Mouse (Mus musculus): Measurements from ENCODE around the gene Mapk6. TPM values are rescaled to one million over a fixed set of nuclear protein-coding genes. Genes with fewer than 3 reads are reported as not detected.

Mapk6 gene
- polyA plus RNA-seq, 1 experiment from 2014 or later = 191 TPM

DNA sequence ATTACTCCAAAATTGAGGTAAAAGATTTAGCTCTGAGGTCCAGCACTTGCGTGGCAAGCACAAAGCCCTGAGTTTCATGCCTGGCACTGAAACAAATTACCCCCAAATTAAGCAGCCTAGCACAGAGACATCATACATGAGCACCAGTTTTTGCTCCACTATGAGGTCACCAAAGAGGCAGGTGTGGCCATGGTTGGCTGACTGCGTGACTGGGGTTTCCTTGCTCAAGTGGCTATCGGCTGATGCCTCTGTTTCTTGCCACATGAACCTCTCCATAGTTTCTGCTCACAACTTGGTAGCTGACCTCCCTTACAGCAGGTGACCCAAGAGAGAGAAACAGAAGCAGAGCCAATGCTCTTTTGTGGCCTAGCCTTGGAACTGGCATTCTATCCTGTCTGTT is 81.8 kb downstream of the Mapk6 start:
- peaks cover 28% of the 10 kb centered on the region for H3K36me3 ChIP-seq (ENCODE audit: control insufficient read depth, insufficient read depth, low read length)

DNA sequence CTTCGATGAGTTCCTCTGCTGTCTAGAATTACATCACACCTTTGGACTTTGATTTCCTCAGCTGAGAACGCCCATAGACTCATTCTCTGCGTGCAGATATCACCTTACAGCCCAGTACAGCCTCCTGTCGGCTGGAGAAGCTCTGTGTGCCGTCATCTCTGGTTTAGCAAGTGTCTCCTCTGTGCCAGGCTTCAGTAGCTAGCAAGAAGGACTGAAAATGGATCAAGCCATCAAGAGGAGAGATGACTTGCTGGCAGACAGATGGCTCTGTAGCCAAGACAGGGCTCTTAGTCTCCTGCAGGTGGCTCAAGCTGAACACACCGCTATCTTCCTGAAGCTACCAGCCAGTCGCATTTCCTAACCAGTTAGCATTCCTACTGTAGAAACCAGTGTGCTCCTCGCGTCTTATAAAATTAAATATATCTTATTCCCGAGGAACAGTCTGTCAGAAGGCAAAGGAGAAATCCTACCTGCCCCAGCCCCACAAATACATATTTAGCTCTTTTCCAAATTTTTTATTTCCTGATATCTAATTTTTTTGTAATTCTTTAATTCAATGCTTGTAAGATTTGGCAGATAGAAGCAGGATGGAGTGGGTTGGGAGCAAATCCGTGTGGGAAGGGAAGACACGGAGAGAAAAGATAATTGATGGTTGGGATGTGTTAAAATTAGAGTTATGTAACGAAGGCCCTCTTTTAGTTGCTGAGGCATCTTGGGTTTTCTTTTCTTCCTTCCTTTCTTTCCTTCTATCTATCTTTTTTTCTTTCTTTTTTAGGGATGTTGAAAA is 87.5 kb downstream of the Mapk6 start:
- Histone ChIP-seq H3K4me2 (ENCODE audit: low read depth, low read length) (no peak overlapping the region), H3K9ac (replicated peaks; ENCODE audit: low read depth, low read length) (no peak overlapping the region), H3K36me3 (ENCODE audit: control insufficient read depth, insufficient read depth, low read length) (peaks cover 11% of the 10 kb centered on the region), H3K27ac (ENCODE audit: low read depth, low read length) (no peak overlapping the region), H3K27me3 (ENCODE audit: control insufficient read depth, insufficient read depth, low read length) (no peaks in the 10 kb centered on the region), H3K4me1 (ENCODE audit: control insufficient read depth, insufficient read depth, low read length) (no peaks in the 10 kb centered on the region), H3K4me3 (ENCODE audit: low read depth, low read length) (no peak overlapping the region), H3K9me3 (ENCODE audit: control insufficient read depth, low read length) (no peaks in the 10 kb centered on the region)
- WGBS = 85% methylated on average over 13 of the region's 13 CpGs
- no peak for ATAC-seq (ENCODE audit: low read depth)

More for the DNA sequence above, 81.8 kb downstream of the Mapk6 start:
- no peaks in the 10 kb centered on the region for H3K9me3 ChIP-seq (ENCODE audit: control insufficient read depth, low read length)
- H3K9ac ChIP-seq (replicated peaks; ENCODE audit: low read depth, low read length) = no peak overlapping the region
- H3K27ac ChIP-seq (ENCODE audit: low read depth, low read length) = no peak overlapping the region
- no peaks in the 10 kb centered on the region for H3K27me3 ChIP-seq (ENCODE audit: control insufficient read depth, insufficient read depth, low read length)
- H3K4me3 ChIP-seq (ENCODE audit: low read depth, low read length) = no peak overlapping the region
- H3K4me2 ChIP-seq (ENCODE audit: low read depth, low read length) = no peak overlapping the region
- ATAC-seq (ENCODE audit: low read depth) = no peak
- no peaks in the 10 kb centered on the region for H3K4me1 ChIP-seq (ENCODE audit: control insufficient read depth, insufficient read depth, low read length)
- WGBS = 93% methylated on average over 3 of the region's 3 CpGs

DNA sequence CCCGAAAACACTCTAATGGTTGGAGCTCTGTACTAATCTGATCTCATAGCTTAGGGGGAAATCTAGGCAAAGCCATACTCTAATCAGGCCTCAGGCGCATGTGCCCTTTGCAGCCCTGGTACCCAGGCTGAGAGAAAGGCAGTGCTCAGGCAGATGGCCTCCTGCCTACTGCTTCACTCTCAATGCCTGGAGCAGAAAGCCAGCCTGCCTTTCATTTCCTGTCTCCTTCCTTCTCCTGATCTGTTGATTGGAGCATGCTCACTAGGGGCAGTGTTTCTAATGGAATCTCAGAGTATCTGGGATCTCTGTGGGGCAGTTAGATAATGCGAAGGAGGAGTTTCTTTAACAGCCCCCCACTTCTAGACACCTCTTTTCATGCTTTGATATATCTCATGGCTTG is 90.4 kb downstream of the Mapk6 start:
- H3K27ac ChIP-seq (ENCODE audit: low read depth, low read length) = no peak overlapping the region
- no peak for ATAC-seq (ENCODE audit: low read depth)

More for the DNA sequence above, 90.4 kb downstream of the Mapk6 start:
- Histone ChIP-seq H3K9ac (replicated peaks; ENCODE audit: low read depth, low read length) (no peak overlapping the region), H3K9me3 (ENCODE audit: control insufficient read depth, low read length) (no peaks in the 10 kb centered on the region), H3K4me3 (ENCODE audit: low read depth, low read length) (no peak overlapping the region), H3K27me3 (ENCODE audit: control insufficient read depth, insufficient read depth, low read length) (no peaks in the 10 kb centered on the region), H3K4me1 (ENCODE audit: control insufficient read depth, insufficient read depth, low read length) (peaks cover 11% of the 10 kb centered on the region; the same call in 1 of the 2 replicates), H3K4me2 (ENCODE audit: low read depth, low read length) (no peak overlapping the region), H3K36me3 (ENCODE audit: control insufficient read depth, insufficient read depth, low read length) (no peaks in the 10 kb centered on the region)
- WGBS = 89% methylated on average over 3 of the region's 3 CpGs

Other genes starting within 250 kb of the Mapk6 start
- gene Myo5c, start 178.0 kb downstream of the Mapk6 start, polyA plus RNA-seq (2014; fragmentation: Nextera tagmentation; extraction: Ambion mirVana) = 0.40 and 0.84 TPM in 2 replicates
- 103 and 113 TPM in 2 replicates for gene Gnb5, start 103.7 kb downstream of the Mapk6 start, polyA plus RNA-seq (2014; fragmentation: Nextera tagmentation; extraction: Ambion mirVana)
- gene Bcl2l10, start 62.2 kb downstream of the Mapk6 start, polyA plus RNA-seq (2014; fragmentation: Nextera tagmentation; extraction: Ambion mirVana) = not detected in 2 replicates
- gene Leo1, start 31.5 kb upstream of the Mapk6 start, polyA plus RNA-seq (2014; fragmentation: Nextera tagmentation; extraction: Ambion mirVana) = 40.7 and 40.8 TPM in 2 replicates
- 60.6 and 69.9 TPM in 2 replicates for gene Tmod3, start 149.7 kb upstream of the Mapk6 start, polyA plus RNA-seq (2014; fragmentation: Nextera tagmentation; extraction: Ambion mirVana)
- gene Tmod2, start 201.3 kb upstream of the Mapk6 start, polyA plus RNA-seq (2014; fragmentation: Nextera tagmentation; extraction: Ambion mirVana) = 230 and 265 TPM in 2 replicates
- 38.0 and 42.0 TPM in 2 replicates for gene Lysmd2, start 215.7 kb upstream of the Mapk6 start, polyA plus RNA-seq (2014; fragmentation: Nextera tagmentation; extraction: Ambion mirVana)

All from neural tube, embryonic 14.5 days (tissue).